ENCODE assay signal across 8 mouse cellular contexts in the genomic region with DNA sequence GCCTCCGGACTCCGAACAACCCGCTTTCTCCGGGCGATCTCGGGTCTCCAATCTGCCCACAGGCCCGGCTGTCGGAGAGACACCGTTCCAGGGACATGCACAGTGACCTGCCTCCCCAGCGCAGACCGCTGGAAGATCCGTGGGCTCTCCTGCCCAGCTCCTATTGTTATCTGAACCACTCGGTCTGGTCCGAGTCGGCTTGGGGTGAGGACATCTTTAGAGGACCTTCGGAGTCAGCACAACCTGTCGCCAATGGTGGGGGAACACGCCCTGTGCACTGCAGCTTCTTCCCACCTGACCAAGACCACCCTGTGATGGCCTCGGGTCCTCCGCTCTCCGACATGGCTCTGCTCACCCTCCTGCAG. TPM values are rescaled to one million over a fixed set of nuclear protein-coding genes. Genes with fewer than 3 reads are reported as not detected.
DNase-seq lines count a peak whose midpoint lies in the region; ATAC-seq and TF ChIP-seq lines count a peak whose summit lies in the region.

No protein-coding gene starts in this region.

- no peak for TF ChIP-seq CTCF in lung, postnatal 0 days (IDR thresholded peaks at IDR 0.05)

- no peaks in the 10 kb centered on the region for H3K4me1 ChIP-seq in lung, postnatal 0 days (ENCODE audit: insufficient read depth, low read depth, low read length)
- H3K4me1 ChIP-seq in liver, embryonic 13.5 days (replicated peaks) = peaks cover 7% of the 10 kb centered on the region
- 0 out of 2 replicates have a peak, but pooled peaks cover 7% of the 10 kb centered on the region for H3K4me1 ChIP-seq in stomach, embryonic 16.5 days (ENCODE audit: control insufficient read depth, insufficient read depth, low read length)

- H3K9me3 ChIP-seq in lung, postnatal 0 days (ENCODE audit: low read length) = no peaks in the 10 kb centered on the region
- no peaks in the 10 kb centered on the region for H3K9me3 ChIP-seq in liver, embryonic 13.5 days (replicated peaks)
- no peaks in the 10 kb centered on the region; the same call in 1 of the 2 replicates for H3K9me3 ChIP-seq in stomach, embryonic 16.5 days (replicated peaks; ENCODE audit: control insufficient read depth, low read length)

- peak overlapping the region; percentile 47 for H3K4me2 ChIP-seq in lung, postnatal 0 days (replicated peaks; ENCODE audit: low read depth, low read length)
- peak overlapping the region; percentile 57 for H3K4me2 ChIP-seq in liver, embryonic 13.5 days
- H3K4me2 ChIP-seq in stomach, embryonic 16.5 days (ENCODE audit: low read depth, low read length) = peak overlapping the region; percentile 57

- H3K27ac ChIP-seq in lung, postnatal 0 days (ENCODE audit: low read length) = no peak overlapping the region
- no peak overlapping the region for H3K27ac ChIP-seq in liver, embryonic 13.5 days
- no peak overlapping the region for H3K27ac ChIP-seq in stomach, embryonic 16.5 days (ENCODE audit: low read length)

- peak overlapping the region; percentile 27 for H3K4me3 ChIP-seq in lung, postnatal 0 days (ENCODE audit: low read depth, low read length)
- H3K4me3 ChIP-seq in liver, embryonic 13.5 days (replicated peaks) = peak overlapping the region; percentile 36
- peak overlapping the region; percentile 41 for H3K4me3 ChIP-seq in stomach, embryonic 16.5 days (replicated peaks; ENCODE audit: low read length)

- DNase-seq in embryo, embryonic 10 days (ENCODE audit: low spot score) = peak; percentile 18
- DNase-seq in embryo, embryonic 11 days = no peak
- no peak for DNase-seq in lung, postnatal 0 days (ENCODE audit: low spot score)
- no peak for DNase-seq in lung, postnatal 36 days
- no peak for DNase-seq in liver, embryonic 13.5 days
- DNase-seq in retina, embryonic 14.5 days (ENCODE audit: low spot score) = no peak
- DNase-seq in cerebellum, postnatal 10 days = no peak

- ATAC-seq in lung, postnatal 0 days = no peak
- no peak for ATAC-seq in liver, embryonic 13.5 days (ENCODE audit: low read depth)
- no peak for ATAC-seq in stomach, embryonic 16.5 days (ENCODE audit: insufficient read depth, low FRiP score)

- no peaks in the 10 kb centered on the region for H3K36me3 ChIP-seq in lung, postnatal 0 days (ENCODE audit: insufficient read depth, low read length)
- no peaks in the 10 kb centered on the region for H3K36me3 ChIP-seq in liver, embryonic 13.5 days
- no peaks in the 10 kb centered on the region for H3K36me3 ChIP-seq in stomach, embryonic 16.5 days (ENCODE audit: control insufficient read depth, insufficient read depth, low read length)

- peaks cover 17% of the 10 kb centered on the region; the same call in 1 of the 2 replicates for H3K27me3 ChIP-seq in lung, postnatal 0 days (replicated peaks; ENCODE audit: insufficient read depth, low read length)
- H3K27me3 ChIP-seq in liver, embryonic 13.5 days = peaks cover 27% of the 10 kb centered on the region
- peaks cover 14% of the 10 kb centered on the region for H3K27me3 ChIP-seq in stomach, embryonic 16.5 days (ENCODE audit: control insufficient read depth, insufficient read depth, low read length)

- 24% methylated on average over 21 of the region's 21 CpGs for WGBS in lung, postnatal 0 days
- 20% methylated on average over 21 of the region's 21 CpGs for whole genome bisulfite sequencing in liver, embryonic 13.5 days (ENCODE audit: insufficient replicate concordance)
- 27% methylated on average over 21 of the region's 21 CpGs for WGBS in stomach, embryonic 16.5 days

- TF ChIP-seq EP300 in lung, postnatal 0 days (IDR thresholded peaks at IDR 0.05) = no peak

- H3K9ac ChIP-seq in lung, postnatal 0 days (replicated peaks; ENCODE audit: low read depth) = no peak overlapping the region
- H3K9ac ChIP-seq in liver, embryonic 13.5 days = no peak overlapping the region
- H3K9ac ChIP-seq in stomach, embryonic 16.5 days (ENCODE audit: low read length) = peak overlapping the region; percentile 44

RNA-seq across cellular contexts. Expression of gene Zc3h12d, which starts 35.4 kb away (rescaled TPM):
- 0.39 and 0.40 TPM in 2 replicates for polyA plus RNA-seq in lung, postnatal 0 days (2015; fragmentation: Nextera tagmentation; extraction: Ambion mirVana)
- 0.22 and 0.23 TPM in 2 replicates for polyA plus RNA-seq in liver, embryonic 13.5 days (2015; fragmentation: Nextera tagmentation; extraction: Ambion mirVana)
- 0.43 and 0.52 TPM in 2 replicates for polyA plus RNA-seq in stomach, embryonic 16.5 days (2015; fragmentation: Nextera tagmentation; extraction: Ambion mirVana)
